Mouse (Mus musculus): ENCODE measurements at regions not wholly inside any gene's neighbourhood (a gene's known extent, or its start where the extent isn't known, plus 50 kb on each side); places are given as distances from the start of the nearest gene placed in this dataset.
A peak's percentile ranks its signal among the peaks of the same experiment; 100 is the strongest.

DNA sequence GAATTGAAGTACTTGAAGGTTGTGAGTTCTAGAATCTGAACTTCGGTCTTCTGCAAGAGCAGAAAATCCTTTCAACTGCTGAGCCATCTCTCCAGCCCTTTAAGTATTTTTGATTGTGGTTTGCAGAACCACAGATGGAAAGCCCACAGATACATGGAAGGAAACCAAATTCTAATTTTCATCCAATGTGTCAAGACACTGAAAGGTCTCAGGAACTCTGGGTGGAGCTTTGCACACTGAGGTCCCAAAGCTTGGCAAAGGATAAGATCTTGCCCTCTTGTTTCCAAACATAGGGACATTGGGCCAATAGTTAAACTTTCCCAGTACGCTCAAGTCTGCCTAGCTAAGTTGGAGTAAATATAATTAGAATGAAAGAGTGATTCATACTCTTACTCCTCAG, 102.6 kb upstream of the Ado start:
- Histone ChIP-seq H3K36me3 (replicated peaks) (no peaks in the 10 kb centered on the region), H3K9me3 (no peaks in the 10 kb centered on the region), H3K4me3 (no peak overlapping the region), H3K27me3 (ENCODE audit: poor library complexity, severe bottlenecking) (peaks cover 33% of the 10 kb centered on the region), H3K4me1 (peaks cover 18% of the 10 kb centered on the region), H3K27ac (no peak overlapping the region)
- 87% methylated on average over 2 of the region's 2 CpGs for WGBS
- DNase-seq (ENCODE audit: extremely low spot score, low spot score): no peak

DNA sequence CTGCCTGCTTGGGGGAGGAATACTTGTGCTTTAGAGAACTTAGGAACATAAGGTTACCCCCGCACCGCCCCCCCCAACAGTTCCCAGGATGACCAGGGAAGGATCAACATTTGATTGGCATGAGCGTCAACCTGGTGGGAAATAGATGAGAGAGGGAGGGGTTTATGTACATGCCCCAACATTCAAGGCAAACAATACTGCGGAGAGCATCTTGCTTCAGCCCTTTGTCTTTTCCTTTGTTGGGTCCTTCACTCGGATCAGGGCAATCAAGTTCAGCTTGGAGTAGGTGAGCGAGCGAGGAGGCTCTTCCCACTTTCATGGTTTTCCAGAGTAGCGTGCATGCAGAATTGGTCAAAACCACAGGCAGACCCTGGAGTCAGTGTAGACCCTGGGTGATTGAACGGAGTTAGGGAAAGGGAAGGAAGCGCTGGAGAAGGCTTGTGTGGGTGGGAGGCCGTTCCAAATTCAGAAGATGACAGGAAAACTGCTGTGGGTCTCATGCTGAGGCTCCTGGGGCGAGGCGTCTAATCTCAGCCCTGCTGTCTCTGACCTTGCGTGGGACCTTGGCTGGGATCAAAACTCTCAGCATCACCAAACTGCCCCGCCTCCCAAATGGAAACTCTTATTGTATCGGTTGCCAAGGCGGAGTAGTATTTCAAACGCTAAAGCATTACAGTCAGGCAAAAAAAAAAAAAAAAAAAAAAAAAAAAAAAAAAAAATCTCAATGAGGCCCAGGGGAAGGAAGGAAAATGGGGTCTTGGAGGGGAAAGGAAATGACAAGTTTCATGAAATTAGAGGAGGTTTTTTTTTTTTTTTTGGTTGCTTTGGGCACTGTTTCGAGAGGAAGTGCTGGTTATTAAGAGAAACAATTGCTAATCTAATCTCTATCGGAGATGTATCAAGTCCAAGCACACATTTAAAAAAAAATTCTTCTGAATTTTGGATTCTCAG, 99.3 kb upstream of the Ado start:
- no peaks in the 10 kb centered on the region for H3K36me3 ChIP-seq (replicated peaks)
- DNase-seq (ENCODE audit: extremely low spot score, low spot score): no peak
- H3K27me3 ChIP-seq (ENCODE audit: poor library complexity, severe bottlenecking): peaks cover 47% of the 10 kb centered on the region
- WGBS: 38% methylated on average over 20 of the region's 20 CpGs
- no peaks in the 10 kb centered on the region for H3K9me3 ChIP-seq
- peak overlapping the region; percentile 29; the same call in 1 of the 2 replicates for H3K4me3 ChIP-seq
- peaks cover 19% of the 10 kb centered on the region for H3K4me1 ChIP-seq
- H3K27ac ChIP-seq: no peak overlapping the region

DNA sequence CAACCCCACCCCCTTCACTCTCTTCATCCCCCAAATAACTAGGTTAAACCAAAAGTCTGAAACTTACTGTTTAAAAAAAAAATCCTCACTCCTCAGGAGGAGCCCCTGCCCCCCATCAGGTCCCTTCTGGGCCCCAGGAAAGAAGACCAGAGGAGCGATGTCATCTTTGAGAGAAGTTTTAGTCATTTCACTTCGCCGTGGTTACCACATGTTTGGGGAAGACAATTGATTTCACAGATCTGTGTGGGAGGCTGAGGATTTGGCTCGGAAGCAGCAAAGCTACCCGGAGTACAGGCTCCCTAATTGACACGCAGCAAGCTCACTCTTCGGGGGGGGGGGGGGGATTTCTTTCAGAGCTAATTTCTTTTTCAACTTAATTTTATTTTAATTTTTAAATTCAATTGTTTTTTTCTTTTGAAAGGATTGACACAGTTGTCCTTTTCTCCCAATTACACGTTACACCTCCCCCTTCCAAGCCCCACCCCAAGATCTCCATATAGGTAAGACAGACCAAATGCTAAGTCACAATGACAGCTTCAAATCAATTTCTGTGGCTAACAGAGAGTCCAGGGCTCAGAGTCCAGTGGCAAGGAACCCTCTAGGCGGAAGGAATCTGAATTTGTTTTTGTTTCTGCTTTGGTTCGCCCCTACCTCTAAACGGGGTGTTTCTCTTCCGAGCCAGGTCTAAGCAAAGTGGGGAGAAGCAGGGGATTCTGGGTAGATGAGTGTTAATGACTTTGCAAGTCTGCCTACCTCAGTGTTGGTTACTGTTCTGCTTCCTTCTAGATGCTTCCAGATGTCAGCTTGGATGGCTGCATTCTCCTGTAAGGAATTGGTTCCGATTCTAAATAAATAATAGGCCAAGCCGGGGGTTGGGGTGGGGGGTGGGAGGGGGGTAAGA, 98.2 kb upstream of the Ado start:
- H3K9me3 ChIP-seq: no peaks in the 10 kb centered on the region
- H3K27me3 ChIP-seq (ENCODE audit: poor library complexity, severe bottlenecking): peaks cover 47% of the 10 kb centered on the region
- H3K36me3 ChIP-seq (replicated peaks): no peaks in the 10 kb centered on the region
- peak overlapping the region; percentile 29 for H3K4me3 ChIP-seq
- 13% methylated on average over 14 of the region's 14 CpGs for WGBS
- H3K27ac ChIP-seq: no peak overlapping the region
- peaks cover 19% of the 10 kb centered on the region for H3K4me1 ChIP-seq
- no peak for DNase-seq (ENCODE audit: extremely low spot score, low spot score)

DNA sequence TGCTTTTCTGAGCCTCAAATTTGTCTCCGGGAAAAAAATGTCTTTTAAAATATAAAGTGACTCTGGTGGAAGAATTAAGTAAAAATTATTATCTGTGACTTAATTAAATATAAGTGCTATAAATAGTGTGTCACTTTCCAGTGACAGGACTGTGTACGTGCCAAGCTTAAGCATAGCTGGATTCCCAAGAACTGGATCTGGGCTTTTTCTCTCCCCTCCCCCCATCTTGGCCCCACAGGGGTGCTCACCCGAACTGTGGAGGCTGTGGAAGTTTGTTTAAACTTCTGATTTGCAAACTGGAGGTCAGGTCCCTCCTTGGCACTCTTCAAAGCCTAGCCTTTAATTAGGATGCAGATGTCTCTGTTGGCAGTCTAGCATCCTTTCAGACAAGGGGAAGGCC, 97.1 kb upstream of the Ado start:
- no peak overlapping the region for H3K27ac ChIP-seq
- H3K4me3 ChIP-seq: no peak overlapping the region
- no peaks in the 10 kb centered on the region for H3K9me3 ChIP-seq
- peaks cover 19% of the 10 kb centered on the region for H3K4me1 ChIP-seq
- DNase-seq (ENCODE audit: extremely low spot score, low spot score): no peak
- WGBS: 59% methylated on average over 3 of the region's 3 CpGs
- peaks cover 47% of the 10 kb centered on the region for H3K27me3 ChIP-seq (ENCODE audit: poor library complexity, severe bottlenecking)
- no peaks in the 10 kb centered on the region for H3K36me3 ChIP-seq (replicated peaks)

DNA sequence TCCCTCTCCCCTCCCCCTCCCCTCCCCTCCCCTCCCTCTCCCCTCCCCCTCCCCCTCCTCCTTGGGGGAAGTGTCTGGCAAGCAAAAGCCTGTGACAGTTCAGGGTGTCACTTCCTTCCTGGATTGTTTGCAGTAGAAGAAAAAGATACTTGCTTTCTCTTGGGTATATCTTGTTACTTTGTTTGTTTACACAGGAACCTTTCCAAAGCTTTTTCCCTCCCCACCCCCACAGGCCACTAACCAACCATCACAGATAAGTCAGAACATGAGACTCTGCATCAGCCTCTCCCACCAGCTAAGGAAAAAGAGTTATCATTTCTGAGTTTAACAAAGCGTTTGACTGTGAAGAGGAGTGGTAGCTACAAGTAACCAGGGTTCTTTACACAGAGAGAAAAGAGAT, 95.5 kb upstream of the Ado start:
- 76% methylated on average over 1 of the region's 1 CpGs for WGBS
- H3K9me3 ChIP-seq: no peaks in the 10 kb centered on the region
- no peak for DNase-seq (ENCODE audit: extremely low spot score, low spot score)

DNA sequence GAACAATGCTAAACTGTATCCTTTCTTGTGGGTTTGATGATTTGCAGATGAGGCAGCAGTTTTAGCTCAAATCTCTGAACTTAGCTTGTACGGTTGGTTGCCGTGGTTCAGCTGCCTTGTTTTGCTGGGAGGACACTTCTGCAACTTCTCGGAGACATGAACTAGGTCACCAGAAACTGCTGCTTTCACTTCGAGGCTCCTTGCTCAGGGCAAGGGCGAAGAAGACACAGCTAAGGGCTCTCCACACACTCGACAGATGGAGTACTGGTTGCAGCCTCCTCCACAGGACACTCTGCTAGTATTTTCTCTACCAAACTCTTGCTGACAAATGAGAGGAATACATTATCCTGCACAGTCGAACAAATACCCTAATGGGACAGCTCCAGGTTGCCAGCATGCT, 94.9 kb upstream of the Ado start:
- Histone ChIP-seq H3K4me3 (no peak overlapping the region), H3K27me3 (ENCODE audit: poor library complexity, severe bottlenecking) (peaks cover 30% of the 10 kb centered on the region), H3K27ac (no peak overlapping the region), H3K9me3 (no peaks in the 10 kb centered on the region), H3K4me1 (peaks cover 19% of the 10 kb centered on the region), H3K36me3 (replicated peaks) (no peaks in the 10 kb centered on the region)
- no peak for DNase-seq (ENCODE audit: extremely low spot score, low spot score)
- WGBS: 65% methylated on average over 7 of the region's 7 CpGs

More for the DNA sequence above, 95.5 kb upstream of the Ado start:
- H3K4me1 ChIP-seq: peaks cover 19% of the 10 kb centered on the region
- no peaks in the 10 kb centered on the region for H3K36me3 ChIP-seq (replicated peaks)
- H3K4me3 ChIP-seq: no peak overlapping the region
- peaks cover 36% of the 10 kb centered on the region for H3K27me3 ChIP-seq (ENCODE audit: poor library complexity, severe bottlenecking)
- H3K27ac ChIP-seq: no peak overlapping the region

DNA sequence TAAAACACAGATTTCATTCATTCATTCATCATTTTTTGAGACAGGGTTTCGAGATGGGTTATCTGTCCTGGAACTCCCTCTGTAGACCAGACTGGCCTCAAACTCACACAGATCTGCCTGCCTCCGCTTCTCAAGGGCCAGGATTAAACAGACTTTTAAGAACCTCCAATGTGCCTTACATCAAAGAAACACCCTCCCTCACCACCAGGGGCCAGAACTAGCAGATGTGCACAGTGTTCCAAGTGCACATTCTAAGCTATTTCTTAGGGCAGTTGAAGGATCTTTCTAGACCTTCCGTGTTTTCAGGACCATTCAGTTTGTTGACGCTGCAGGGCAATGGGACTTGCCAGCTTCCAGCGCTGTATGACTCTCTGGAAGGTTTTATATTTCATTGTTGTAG, 88.6 kb upstream of the Ado start:
- 78% methylated on average over 5 of the region's 5 CpGs for WGBS
- no peak for DNase-seq (ENCODE audit: extremely low spot score, low spot score)
- Histone ChIP-seq H3K4me3 (no peak overlapping the region), H3K36me3 (replicated peaks) (no peaks in the 10 kb centered on the region), H3K9me3 (no peaks in the 10 kb centered on the region; the same call in 1 of the 2 replicates), H3K4me1 (peaks cover 17% of the 10 kb centered on the region), H3K27ac (no peak overlapping the region), H3K27me3 (ENCODE audit: poor library complexity, severe bottlenecking) (0 out of 2 replicates have a peak, but pooled peaks cover 4% of the 10 kb centered on the region)

DNA sequence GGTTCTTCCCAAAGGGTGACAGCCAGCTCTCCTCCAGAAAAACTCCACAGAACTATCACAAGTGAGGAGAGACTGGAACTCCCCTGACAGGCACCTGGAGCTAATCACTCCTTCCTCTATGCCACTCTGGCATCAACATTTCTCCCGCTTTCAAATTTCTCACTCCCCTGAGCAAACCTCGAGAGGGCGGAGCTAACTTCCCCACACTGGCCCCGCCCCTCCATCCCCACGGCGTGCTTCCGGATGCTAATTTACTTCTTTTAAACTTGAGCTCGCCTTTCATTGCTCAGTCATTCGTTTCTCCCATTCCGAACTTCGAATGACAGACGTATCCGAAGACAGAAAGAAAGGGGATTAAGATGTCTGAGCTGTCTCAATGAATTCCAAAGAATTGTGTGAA, 87.8 kb upstream of the Ado start:
- WGBS: 4% methylated on average over 13 of the region's 13 CpGs
- H3K4me3 ChIP-seq: peak overlapping the region; percentile 33

DNA sequence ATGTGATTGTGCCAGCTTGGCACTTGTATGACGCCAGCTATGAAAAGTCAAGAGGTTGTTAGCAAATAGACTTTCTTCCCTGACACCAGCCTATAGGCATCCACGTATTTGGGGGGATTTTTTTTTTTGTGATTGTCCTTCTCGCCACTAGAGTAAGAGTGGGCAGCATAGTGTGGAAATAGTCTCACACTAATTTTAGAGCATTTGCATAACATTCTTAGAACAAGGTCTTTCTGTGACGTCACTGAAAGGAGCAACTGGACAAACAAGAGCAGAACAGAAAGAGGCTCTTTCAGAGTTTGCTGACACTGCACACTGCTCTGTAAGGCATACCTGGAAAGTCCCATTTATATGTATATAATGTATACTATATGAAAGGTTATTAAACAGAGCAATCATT, 86.0 kb upstream of the Ado start:
- DNase-seq (ENCODE audit: extremely low spot score, low spot score): no peak
- H3K9me3 ChIP-seq: no peaks in the 10 kb centered on the region; the same call in 1 of the 2 replicates
- H3K4me3 ChIP-seq: no peak overlapping the region
- 0 out of 2 replicates have a peak, but pooled peaks cover 4% of the 10 kb centered on the region for H3K27me3 ChIP-seq (ENCODE audit: poor library complexity, severe bottlenecking)
- no peaks in the 10 kb centered on the region for H3K36me3 ChIP-seq (replicated peaks)
- WGBS: 87% methylated on average over 4 of the region's 4 CpGs
- peaks cover 17% of the 10 kb centered on the region for H3K4me1 ChIP-seq
- no peak overlapping the region for H3K27ac ChIP-seq

More for the DNA sequence above, 87.8 kb upstream of the Ado start:
- Histone ChIP-seq H3K9me3 (no peaks in the 10 kb centered on the region; the same call in 1 of the 2 replicates), H3K27me3 (ENCODE audit: poor library complexity, severe bottlenecking) (0 out of 2 replicates have a peak, but pooled peaks cover 4% of the 10 kb centered on the region), H3K4me1 (peaks cover 17% of the 10 kb centered on the region), H3K36me3 (replicated peaks) (no peaks in the 10 kb centered on the region), H3K27ac (no peak overlapping the region)
- peak; percentile 35 for DNase-seq (ENCODE audit: extremely low spot score, low spot score)

DNA sequence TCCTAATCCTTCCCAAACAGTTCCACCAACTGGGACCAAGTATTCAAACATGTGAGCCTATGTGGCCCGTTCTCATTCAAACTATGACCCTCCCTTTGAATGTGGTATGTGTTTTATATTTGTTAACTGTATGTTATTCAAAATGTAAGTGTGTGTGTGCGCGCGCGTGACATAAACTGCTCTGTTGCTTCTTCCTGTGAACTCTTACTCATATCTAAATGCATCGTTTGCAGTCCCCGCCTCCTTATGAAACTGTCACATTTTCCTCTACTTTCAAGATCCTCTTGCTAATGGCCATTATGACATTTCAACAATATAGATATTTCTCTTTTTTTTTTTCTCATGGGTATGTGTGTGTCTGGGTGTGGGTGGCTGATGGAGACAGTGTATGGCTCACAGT, 84.3 kb upstream of the Ado start:
- Histone ChIP-seq H3K4me3 (no peak overlapping the region), H3K27me3 (ENCODE audit: poor library complexity, severe bottlenecking) (0 out of 2 replicates have a peak, but pooled peaks cover 4% of the 10 kb centered on the region), H3K9me3 (no peaks in the 10 kb centered on the region; the same call in 1 of the 2 replicates), H3K27ac (no peak overlapping the region), H3K36me3 (replicated peaks) (no peaks in the 10 kb centered on the region), H3K4me1 (peaks cover 17% of the 10 kb centered on the region)
- no peak for DNase-seq (ENCODE audit: extremely low spot score, low spot score)
- WGBS: 94% methylated on average over 7 of the region's 7 CpGs

DNA sequence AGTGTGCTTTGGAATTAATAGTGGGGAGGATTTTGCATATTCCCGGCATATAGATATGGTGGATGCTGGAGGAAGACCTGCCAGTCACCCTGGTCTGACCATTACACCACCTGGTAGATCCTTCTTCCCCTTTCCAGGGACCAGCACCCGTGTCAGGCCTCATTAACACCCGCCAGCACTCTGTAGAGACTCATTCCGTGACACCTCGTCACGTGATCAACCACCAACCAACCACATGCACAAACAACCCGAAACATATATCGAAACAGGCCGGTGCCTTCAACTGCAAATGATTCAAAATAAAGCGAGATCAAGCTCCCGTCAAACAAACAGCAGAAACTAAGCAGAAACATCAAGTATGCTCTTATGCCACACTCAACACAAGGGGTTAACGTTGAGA, 74.6 kb upstream of the Ado start:
- Histone ChIP-seq H3K4me1 (no peaks in the 10 kb centered on the region), H3K36me3 (replicated peaks) (no peaks in the 10 kb centered on the region), H3K4me3 (no peak overlapping the region), H3K27ac (no peak overlapping the region), H3K9me3 (no peaks in the 10 kb centered on the region), H3K27me3 (ENCODE audit: poor library complexity, severe bottlenecking) (no peaks in the 10 kb centered on the region)
- 92% methylated on average over 12 of the region's 12 CpGs for WGBS
- DNase-seq (ENCODE audit: extremely low spot score, low spot score): no peak

DNA sequence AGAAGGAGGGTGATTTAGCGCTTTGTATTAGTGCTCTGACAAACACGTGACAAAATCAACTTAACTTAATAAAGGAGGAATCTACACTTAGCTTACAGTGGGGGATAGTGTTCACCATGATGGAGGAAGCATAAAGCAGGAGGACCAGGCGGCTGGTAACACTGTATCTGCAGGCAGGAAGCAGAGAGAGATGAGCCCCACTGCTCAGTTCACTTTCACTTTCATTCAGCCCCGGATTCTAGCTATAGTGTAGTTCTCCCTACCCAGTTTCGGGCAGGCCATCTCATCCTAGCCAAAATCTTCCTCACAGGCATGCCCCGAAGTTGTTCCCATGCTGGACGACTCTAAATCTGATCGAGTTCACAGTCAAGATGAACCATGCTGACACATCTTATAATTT, 71.3 kb upstream of the Ado start:
- H3K27me3 ChIP-seq (ENCODE audit: poor library complexity, severe bottlenecking): no peaks in the 10 kb centered on the region
- H3K4me1 ChIP-seq: no peaks in the 10 kb centered on the region
- H3K4me3 ChIP-seq: no peak overlapping the region
- 83% methylated on average over 8 of the region's 8 CpGs for WGBS
- H3K27ac ChIP-seq: no peak overlapping the region
- no peaks in the 10 kb centered on the region for H3K9me3 ChIP-seq
- no peaks in the 10 kb centered on the region for H3K36me3 ChIP-seq (replicated peaks)
- DNase-seq (ENCODE audit: extremely low spot score, low spot score): no peak

Measured in forebrain, embryonic 10.5 days (tissue).